Mouse (Mus musculus) forebrain, embryonic 10.5 days (tissue): Measurements from ENCODE around the gene Tmem231. TPM values are rescaled to one million over a fixed set of nuclear protein-coding genes. Genes with fewer than 3 reads are reported as not detected.

Source experiments
- DNase-seq: peaks from one replicate; pipeline ENCODE4 v3.0.0-alpha.2; 2017; ENCODE audit warnings: low spot score; ENCODE audit errors: extremely low spot score
- H3K27ac ChIP-seq: fragments of 300-500 bp; sonication (generic); 2 replicates; pipeline ENCODE4 v1.5.1; 2016; ENCODE audit warnings: mild to moderate bottlenecking
- H3K27me3 ChIP-seq: fragments of 300-500 bp; sonication (generic); 2 replicates; pipeline ENCODE4 v1.6.1; 2016; ENCODE audit warnings: mild to moderate bottlenecking; ENCODE audit not compliant: poor library complexity, severe bottlenecking
- H3K36me3 ChIP-seq: fragments of 300-500 bp; sonication (generic); replicated peaks from 2 replicates; pipeline ENCODE4 v1.6.1; 2016; ENCODE audit warnings: mild to moderate bottlenecking, moderate library complexity
- H3K4me1 ChIP-seq: fragments of 300-500 bp; sonication (generic); 2 replicates; pipeline ENCODE4 v1.6.1; 2016
- H3K4me3 ChIP-seq: fragments of 300-500 bp; sonication (generic); 2 replicates; pipeline ENCODE4 v1.5.1; 2016; ENCODE audit warnings: mild to moderate bottlenecking, moderate library complexity
- H3K9me3 ChIP-seq: fragments of 300-500 bp; sonication (generic); 2 replicates; pipeline ENCODE4 v1.6.1; 2016; ENCODE audit warnings: mild to moderate bottlenecking, moderate library complexity
- WGBS: fragments of 180-500 bp; shearing (Covaris S2); methylation state at CpG from one replicate; pipeline ENCODE4 v1.1.7; 2016; 5-methylcytosine and 5-hydroxymethylcytosine counted together
- polyA plus RNA-seq: library from polyadenylated mRNA; unstranded; fragments of >200 nt; fragmentation: Nextera tagmentation; extraction: Ambion mirVana; gene quantifications from 2 replicates; pipeline ENCODE4 v1.2.1, GENCODE M21; 2016

The Tmem231 gene
- polyA plus RNA-seq, 1 experiment from 2014 or later: 23.2 TPM

- Histone ChIP-seq H3K27ac (no peak overlapping the region), H3K36me3 (peaks cover 19% of the 10 kb centered on the region), H3K4me1 (no peaks in the 10 kb centered on the region), H3K27me3 (no peaks in the 10 kb centered on the region), H3K4me3 (no peak overlapping the region), H3K9me3 (no peaks in the 10 kb centered on the region)
- no peak for DNase-seq
- WGBS: 80% methylated on average over 4 of the region's 4 CpGs
Measured at GRCm38 (mm10) chr8:111920971-111921370, 12.7 kb downstream of the Tmem231 start.

GRCm38 (mm10) chr8:111919663-111920062 lies 14.0 kb downstream of the Tmem231 start:
- H3K27ac ChIP-seq: no peak overlapping the region
- H3K4me3 ChIP-seq: no peak overlapping the region
- 84% methylated on average over 2 of the region's 2 CpGs for WGBS
- H3K36me3 ChIP-seq: peaks cover 25% of the 10 kb centered on the region
- no peaks in the 10 kb centered on the region for H3K9me3 ChIP-seq
- H3K27me3 ChIP-seq: no peaks in the 10 kb centered on the region
- H3K4me1 ChIP-seq: no peaks in the 10 kb centered on the region
- DNase-seq: no peak

DNA sequence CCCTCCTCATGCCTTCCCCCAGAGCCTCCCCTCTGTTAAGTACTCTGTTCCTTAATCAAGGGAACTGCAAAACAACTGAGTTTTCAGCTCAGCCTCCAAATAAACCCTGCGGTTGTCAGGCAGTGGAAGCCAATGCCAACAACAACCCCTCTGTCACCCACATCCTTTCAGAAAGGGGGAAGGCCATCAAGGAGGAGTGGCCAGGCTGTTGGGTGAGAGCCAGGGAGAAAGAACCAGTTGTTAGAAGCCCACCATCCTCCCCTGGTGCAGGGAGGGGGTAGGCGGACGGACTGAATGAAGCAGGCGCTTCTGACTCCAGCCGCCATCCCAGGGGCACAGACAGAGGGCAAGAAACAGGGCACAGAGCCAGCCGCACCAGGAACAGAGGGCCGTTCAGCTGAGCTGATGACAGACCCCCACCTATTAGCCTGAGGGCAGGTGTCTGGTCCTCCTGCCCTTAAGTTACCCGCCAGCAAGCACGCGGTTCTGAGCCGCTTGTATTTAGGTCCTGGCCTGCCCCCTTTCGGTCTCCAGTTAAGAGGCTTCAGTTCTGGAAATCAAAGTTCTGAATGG lies 20.7 kb downstream of the Tmem231 start:
- Histone ChIP-seq H3K36me3 (peaks cover 36% of the 10 kb centered on the region), H3K27ac (peak overlapping the region; percentile 15; the same call in 1 of the 2 replicates), H3K4me1 (peaks cover 24% of the 10 kb centered on the region), H3K27me3 (peaks cover 53% of the 10 kb centered on the region), H3K9me3 (no peaks in the 10 kb centered on the region), H3K4me3 (no peak overlapping the region; the same call in 1 of the 2 replicates)
- no peak for DNase-seq
- 32% methylated on average over 12 of the region's 12 CpGs for WGBS

GRCm38 (mm10) chr8:111911572-111911971 lies 22.1 kb downstream of the Tmem231 start:
- DNase-seq: no peak
- Histone ChIP-seq H3K27ac (no peak overlapping the region), H3K36me3 (peaks cover 28% of the 10 kb centered on the region), H3K4me3 (no peak overlapping the region), H3K4me1 (peaks cover 24% of the 10 kb centered on the region), H3K27me3 (peaks cover 55% of the 10 kb centered on the region), H3K9me3 (no peaks in the 10 kb centered on the region)
- WGBS: 52% methylated on average over 7 of the region's 7 CpGs

- Histone ChIP-seq H3K4me1 (peaks cover 24% of the 10 kb centered on the region), H3K27ac (peak within 1 kb of the TSS; percentile 75), H3K9me3 (no peaks in the 10 kb centered on the region), H3K27me3 (peaks cover 55% of the 10 kb centered on the region), H3K36me3 (peaks cover 20% of the 10 kb centered on the region; the same call in 1 of the 2 replicates), H3K4me3 (peak within 1 kb of the TSS; percentile 57)
- 3% methylated on average over 46 of the region's 47 CpGs for WGBS
- peak; percentile 46 for DNase-seq
Measured at GRCm38 (mm10) chr8:111909621-111910450, 23.8 kb downstream of the Tmem231 start, which contains the start of gene Chst5. TSS of gene Chst5 (minus strand) at chr8:111910447.

GRCm38 (mm10) chr8:111905500-111906121 lies 28.1 kb downstream of the Tmem231 start:
- Histone ChIP-seq H3K9me3 (no peaks in the 10 kb centered on the region), H3K36me3 (no peaks in the 10 kb centered on the region), H3K4me3 (no peak overlapping the region), H3K4me1 (peaks cover 24% of the 10 kb centered on the region), H3K27ac (no peak overlapping the region), H3K27me3 (peaks cover 28% of the 10 kb centered on the region)
- no peak for DNase-seq
- 75% methylated on average over 7 of the region's 8 CpGs for WGBS

DNA sequence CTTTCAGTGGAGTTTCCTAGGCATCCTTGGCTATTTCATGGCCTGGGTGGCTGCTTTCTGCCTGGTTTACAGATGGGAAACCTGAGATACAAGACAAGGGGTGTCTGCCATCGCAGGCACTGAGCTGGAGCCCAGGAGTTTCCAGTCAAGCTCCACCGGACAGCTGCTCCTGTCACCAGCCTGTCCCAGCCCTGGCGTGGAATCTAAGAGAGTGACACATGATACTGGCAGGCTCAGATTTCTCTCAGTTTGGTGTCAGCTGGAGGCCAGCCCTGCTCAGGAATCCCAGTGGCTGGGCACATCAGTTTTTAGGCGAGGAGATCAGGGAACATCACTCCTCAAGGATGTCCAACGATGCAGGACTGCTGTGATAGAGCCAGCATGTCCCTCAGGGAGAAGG lies 31.6 kb downstream of the Tmem231 start:
- Histone ChIP-seq H3K4me3 (no peak overlapping the region), H3K27ac (no peak overlapping the region), H3K9me3 (no peaks in the 10 kb centered on the region), H3K4me1 (peaks cover 12% of the 10 kb centered on the region), H3K27me3 (no peaks in the 10 kb centered on the region), H3K36me3 (no peaks in the 10 kb centered on the region)
- WGBS: 32% methylated on average over 5 of the region's 5 CpGs
- DNase-seq: no peak

DNA sequence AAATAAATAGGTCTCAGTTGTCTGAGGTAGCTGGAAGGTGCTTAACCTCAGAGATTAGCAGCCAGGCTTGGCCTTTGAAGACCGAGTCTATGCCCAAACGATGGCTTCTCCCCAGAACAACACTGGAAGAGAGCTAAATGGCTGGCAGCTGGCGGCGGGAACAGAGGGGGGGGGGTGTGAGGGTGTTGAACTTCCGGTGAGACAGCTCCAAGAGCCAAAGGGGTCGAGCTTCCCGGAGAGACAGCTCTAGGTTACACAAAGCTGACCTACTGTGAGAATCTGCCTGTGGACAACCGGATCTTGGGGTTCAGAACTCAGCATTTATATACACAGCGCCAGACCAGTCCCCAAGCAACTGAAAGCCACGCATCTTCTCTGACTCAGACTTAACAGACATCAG lies 35.1 kb downstream of the Tmem231 start:
- no peak overlapping the region for H3K4me3 ChIP-seq
- H3K27me3 ChIP-seq: no peaks in the 10 kb centered on the region
- no peak overlapping the region for H3K27ac ChIP-seq
- no peaks in the 10 kb centered on the region for H3K36me3 ChIP-seq
- H3K4me1 ChIP-seq: peaks cover 12% of the 10 kb centered on the region
- 39% methylated on average over 10 of the region's 10 CpGs for WGBS
- H3K9me3 ChIP-seq: no peaks in the 10 kb centered on the region
- DNase-seq: no peak

DNA sequence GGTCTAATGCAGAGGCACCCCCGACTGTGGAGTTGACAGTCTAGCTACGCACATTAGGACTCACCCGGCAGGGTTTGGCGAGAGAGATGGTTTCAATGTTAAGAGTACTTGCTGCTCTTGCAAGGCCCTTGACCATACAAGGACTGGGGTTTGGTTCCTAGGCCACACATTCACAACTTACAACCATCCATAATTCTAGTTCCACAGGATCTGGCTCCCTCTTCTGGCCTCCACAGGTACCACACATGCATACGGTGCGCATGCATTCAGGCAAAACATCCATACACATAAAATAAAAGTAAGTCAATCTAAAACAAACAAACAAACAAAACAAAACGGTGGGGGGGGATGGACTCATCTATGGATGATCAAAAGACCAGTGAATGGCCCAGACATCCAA lies 38.7 kb downstream of the Tmem231 start:
- H3K4me3 ChIP-seq: no peak overlapping the region
- 83% methylated on average over 7 of the region's 7 CpGs for WGBS
- no peak overlapping the region for H3K27ac ChIP-seq
- H3K27me3 ChIP-seq: peaks cover 27% of the 10 kb centered on the region
- no peak for DNase-seq
- H3K36me3 ChIP-seq: no peaks in the 10 kb centered on the region
- no peaks in the 10 kb centered on the region for H3K9me3 ChIP-seq
- H3K4me1 ChIP-seq: peaks cover 15% of the 10 kb centered on the region

DNA sequence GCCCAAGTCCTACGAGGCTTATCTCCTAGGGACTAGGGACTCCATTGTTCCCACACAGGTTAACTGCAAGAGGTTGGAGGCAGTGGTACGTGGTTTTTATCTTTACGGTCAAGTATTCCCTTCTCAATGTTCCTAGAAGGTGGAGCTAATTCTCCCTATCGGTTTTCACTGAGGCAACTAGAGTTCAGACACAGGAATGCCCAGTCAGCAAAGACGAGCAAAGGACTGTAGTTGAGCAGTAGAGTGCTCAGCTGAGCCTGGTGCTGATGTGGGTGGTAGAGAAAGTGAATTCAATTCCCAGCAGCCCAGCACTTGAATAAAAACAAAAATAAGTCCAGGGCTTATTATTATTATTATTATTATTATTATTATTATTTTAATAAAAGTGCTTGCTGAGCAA lies 41.1 kb downstream of the Tmem231 start:
- peaks cover 49% of the 10 kb centered on the region for H3K27me3 ChIP-seq
- H3K27ac ChIP-seq: no peak overlapping the region
- H3K4me1 ChIP-seq: peaks cover 16% of the 10 kb centered on the region
- no peaks in the 10 kb centered on the region for H3K36me3 ChIP-seq
- no peak overlapping the region for H3K4me3 ChIP-seq
- 70% methylated on average over 5 of the region's 5 CpGs for WGBS
- DNase-seq: no peak
- no peaks in the 10 kb centered on the region for H3K9me3 ChIP-seq

DNA sequence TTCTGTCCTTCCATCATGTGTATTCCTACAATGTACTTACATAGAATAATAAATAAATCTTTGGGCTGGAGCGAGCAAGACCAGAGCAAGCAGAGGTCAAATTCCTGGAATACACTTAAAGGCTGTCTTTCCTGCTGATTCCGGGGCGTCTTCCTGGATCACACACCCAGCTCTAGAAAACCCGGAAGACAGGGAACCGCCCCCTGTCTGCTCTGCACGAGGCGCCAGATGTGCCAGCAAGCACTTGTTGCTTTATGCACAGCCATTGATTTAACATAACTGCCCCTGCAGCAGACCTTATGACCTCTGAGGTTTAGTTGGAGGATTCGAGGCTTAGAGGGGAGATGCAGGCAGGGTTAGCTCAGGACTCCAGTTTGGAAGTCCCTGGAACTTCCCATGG lies 41.7 kb downstream of the Tmem231 start:
- no peak for DNase-seq
- H3K27me3 ChIP-seq: peaks cover 56% of the 10 kb centered on the region

DNA sequence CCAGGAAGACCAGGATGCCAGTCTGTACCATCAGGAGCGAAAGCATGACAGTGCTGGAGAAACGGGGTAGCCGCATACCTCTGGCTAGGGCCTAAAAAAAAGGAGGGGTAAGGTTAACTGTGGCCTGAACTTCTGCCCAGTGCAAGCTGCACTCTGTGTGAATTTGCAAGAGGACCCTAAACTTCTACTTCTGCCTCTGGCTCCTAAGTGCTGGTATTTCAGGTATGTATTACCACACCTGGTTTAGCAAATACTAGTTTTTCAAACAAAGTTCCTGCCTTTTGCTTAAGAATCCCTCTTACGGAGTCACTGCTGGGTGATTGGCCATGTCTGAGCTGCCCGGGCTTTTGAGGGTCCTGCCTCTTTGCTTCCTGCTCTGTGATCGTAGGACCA lies 42.8 kb downstream of the Tmem231 start:
- peaks cover 65% of the 10 kb centered on the region for H3K27me3 ChIP-seq
- WGBS: 57% methylated on average over 6 of the region's 6 CpGs
- no peak overlapping the region for H3K27ac ChIP-seq

More for the DNA sequence above, 41.7 kb downstream of the Tmem231 start:
- Histone ChIP-seq H3K4me1 (peaks cover 16% of the 10 kb centered on the region), H3K4me3 (no peak overlapping the region), H3K27ac (no peak overlapping the region), H3K36me3 (no peaks in the 10 kb centered on the region), H3K9me3 (no peaks in the 10 kb centered on the region)
- WGBS: 42% methylated on average over 8 of the region's 8 CpGs

More for the DNA sequence above, 42.8 kb downstream of the Tmem231 start:
- DNase-seq: no peak
- Histone ChIP-seq H3K4me3 (no peak overlapping the region), H3K9me3 (no peaks in the 10 kb centered on the region), H3K4me1 (peaks cover 16% of the 10 kb centered on the region), H3K36me3 (no peaks in the 10 kb centered on the region)
